Mouse (Mus musculus): Measurements from ENCODE around the gene 2410004P03Rik. TPM values are rescaled to one million over a fixed set of nuclear protein-coding genes. Genes with fewer than 3 reads are reported as not detected.
"Not testable (repeated sequence)": the region's sequence is repeated elsewhere in the genome, so short reads cannot be mapped to it uniquely, and the experiment has no call there.

Gene 2410004P03Rik
- total RNA-seq, 2 experiments from 2014 or later, result 0.12 TPM; not detected in 1

DNA sequence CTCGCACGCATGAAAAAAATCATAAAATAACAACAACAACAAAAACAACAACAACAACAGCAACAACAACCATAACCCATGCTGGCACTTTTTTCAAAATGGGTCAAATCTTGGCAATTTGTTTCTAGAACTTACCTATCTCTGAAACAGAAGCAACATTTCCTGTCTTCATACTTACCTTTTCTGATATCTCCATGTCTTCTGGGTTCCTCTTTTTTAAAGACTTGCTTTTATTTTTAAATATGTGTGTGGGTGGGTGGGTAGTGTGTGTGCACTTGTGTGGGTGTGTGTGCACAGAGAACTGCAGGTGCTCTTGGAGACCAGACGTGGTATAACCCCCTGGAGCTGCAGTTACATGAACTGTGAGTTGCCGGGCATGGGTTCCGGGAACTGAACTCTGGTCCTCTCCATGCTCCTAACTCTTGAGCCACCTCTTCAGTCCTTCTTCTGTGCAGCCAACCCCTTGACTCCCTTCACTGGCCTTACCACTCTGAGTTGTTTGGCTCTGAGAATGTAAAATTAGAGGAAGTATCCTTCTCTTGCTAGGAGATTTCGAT is 13.1 kb upstream of the 2410004P03Rik start:
- intact Hi-C loops (cut with DNase I), result no loop called here
- no peak for DNase-seq

DNA sequence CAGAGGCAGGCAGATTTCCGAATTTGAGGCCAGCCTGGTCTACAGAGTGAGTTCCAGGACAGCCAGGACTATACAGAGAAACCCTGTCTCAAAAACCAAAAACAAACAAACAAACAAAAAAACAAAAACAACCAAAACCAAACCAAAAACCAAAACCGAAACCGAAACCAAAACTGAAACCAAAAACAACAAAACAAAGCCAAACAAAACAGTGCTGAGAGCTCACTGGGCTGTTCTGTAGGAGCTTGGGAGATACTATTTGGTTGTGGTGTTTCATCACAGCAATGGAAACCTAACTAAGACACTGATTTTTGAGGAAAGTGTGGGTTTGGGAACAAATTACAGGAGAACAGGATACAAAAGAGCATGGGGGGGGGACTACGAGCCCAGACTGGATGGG is 10.6 kb upstream of the 2410004P03Rik start:
- intact Hi-C loops (cut with DNase I), result no loop called here
- no peak for DNase-seq

DNA sequence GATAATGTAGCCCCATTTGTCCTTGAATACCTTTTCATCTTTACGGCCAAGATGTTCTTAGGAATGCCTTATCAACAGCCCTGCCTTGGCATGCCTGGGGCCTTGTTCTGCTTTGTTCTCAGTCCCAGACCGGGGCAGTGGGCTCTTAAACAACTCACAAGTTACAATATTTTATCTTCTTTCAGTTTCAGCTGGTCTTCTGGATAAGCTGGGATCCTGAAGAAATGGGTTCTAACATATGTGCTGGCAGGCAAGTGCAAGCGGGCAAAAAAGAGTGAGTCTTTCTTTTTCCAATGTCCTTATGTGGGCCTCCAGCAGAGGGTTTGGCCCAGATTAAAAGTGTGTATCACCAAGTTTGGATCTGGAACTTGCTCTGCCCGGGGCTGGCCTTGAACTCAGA is 9.6 kb upstream of the 2410004P03Rik start:
- intact Hi-C loops (cut with DNase I); DNase-seq: not testable (repeated sequence)

DNA sequence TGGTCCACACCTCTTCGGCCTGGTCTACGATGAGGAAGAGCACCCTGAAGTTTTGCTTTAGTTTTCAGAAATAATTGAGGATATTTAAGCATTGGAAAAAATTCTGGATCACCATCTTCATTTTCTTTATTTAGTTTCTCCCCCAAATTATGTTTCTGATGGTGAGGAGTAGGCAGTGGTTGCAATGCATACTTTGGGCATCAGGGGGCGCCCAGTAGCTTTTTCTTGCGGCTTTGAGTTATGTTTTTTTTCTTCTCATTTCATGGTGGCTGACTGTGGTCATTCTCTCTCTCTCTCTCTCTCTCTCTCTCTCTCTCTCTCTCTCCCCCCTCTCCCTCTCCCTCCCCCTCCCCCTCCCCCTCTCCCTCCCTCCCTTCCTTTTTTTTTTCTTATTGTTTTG is 6.9 kb upstream of the 2410004P03Rik start:
- intact Hi-C loops (cut with DNase I), result loop anchor here (5.0 kb wide), 1 partner anchor 239 kb away; no protein-coding TSS in a partner anchor
- peak; percentile 41 to 79 for DNase-seq

DNA sequence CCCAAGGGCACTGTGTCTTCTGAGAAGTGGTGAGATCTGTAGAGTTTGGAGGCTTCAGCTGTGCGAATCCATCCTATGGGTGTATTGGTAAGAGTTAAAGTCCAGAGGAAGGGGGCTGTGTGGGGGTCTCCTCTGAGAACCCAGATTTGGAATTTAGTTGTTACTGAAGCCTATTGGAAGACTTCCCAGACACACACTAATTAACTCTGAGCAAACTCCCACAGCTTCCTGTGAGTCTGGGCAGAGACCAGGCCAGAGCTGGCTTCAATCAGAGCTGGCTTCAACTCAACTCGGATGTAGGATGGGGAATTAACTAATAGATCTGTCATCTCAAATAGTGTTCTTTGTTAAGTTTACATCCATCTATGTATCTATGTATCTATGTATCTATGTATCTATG is 4.2 kb upstream of the 2410004P03Rik start:
- DNase-seq, result no peak
- intact Hi-C loops (cut with DNase I), result loop anchor here (5.0 kb wide), 1 partner anchor 242 kb away; no protein-coding TSS in a partner anchor

DNA sequence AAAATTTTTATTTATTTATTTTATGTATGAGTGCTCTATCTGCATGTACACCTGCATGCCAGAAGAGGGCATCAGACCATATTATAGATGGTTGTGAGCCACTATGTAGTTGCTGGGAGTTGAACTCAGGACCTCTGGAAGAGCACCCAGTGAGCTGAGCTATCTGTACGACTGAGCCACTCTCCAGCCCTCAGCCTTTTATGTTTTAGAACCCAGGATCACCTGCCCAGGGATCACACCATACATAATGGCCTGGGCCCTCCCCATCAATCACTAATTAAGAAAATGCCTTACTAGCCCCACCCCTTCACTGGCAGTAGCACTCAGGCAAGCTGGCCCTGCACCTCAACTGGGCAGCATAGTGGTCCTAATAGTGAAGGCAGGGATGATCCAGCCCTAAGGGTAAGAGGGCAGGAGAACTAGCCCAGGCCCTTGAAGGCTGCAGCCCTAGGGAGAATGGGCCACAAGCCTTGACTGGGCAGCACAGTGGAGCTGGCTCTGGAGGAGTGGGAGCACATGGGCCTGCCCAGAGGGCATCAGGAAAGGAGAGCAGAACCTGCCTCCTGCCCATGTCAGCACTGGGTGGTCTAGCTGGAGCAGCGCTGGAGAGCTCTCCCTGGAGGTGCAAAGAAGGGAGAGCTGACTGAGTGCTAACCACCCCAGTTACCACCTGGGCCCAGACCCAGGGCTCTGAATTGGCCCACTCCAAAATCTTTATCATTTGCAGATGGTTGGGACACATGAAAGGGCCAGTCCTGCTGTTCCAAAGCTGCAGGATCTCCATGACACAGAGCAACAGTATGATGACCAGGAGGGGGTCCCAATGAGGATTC is 756 bp upstream of the 2410004P03Rik start:
- DNase-seq, result no peak
- intact Hi-C loops (cut with DNase I), result loop anchor here (5.0 kb wide), 1 partner anchor 295 kb away; no protein-coding TSS in a partner anchor

DNA sequence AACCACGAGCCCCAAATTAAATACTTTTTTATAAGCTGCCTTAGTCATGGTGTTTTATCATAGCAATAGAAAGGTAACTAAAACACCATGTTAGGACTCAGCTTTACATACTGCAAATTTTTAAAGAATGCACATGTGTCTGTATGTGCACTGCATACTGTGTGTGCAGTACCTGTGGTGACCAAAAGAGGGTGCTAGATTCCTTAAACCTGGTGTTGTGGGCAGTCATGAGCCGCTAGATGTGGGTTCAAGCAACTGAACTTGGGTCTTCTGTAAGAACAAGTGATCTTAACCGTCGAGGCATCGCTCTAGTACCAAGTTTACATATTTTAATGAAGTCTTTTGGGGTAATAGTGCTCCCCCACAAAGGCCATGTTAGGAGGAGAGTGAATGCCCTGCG is 2.1 kb downstream of the 2410004P03Rik start:
- intact Hi-C loops (cut with DNase I), result no loop called here
- DNase-seq, result no peak

DNA sequence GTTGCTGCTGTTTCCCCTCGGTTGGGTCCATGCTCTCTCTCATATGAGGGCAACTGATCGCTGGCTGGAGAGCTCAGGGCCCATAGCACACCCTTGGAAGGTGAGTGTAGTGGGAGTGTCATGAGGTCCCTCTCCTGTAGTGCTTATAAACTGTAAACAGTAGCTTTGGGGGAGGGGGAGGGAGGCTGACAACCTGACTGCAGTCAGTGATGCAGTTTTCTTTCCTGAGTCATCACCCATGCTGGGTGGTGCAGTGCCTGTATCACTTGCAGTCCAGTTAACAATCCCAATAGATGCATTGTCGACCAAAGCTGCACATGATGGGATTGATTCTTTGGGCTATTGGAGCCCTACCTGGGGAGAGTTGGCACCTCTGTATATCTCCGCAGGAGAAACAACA is 10.3 kb downstream of the 2410004P03Rik start:
- DNase-seq, result no peak
- intact Hi-C loops (cut with DNase I), result no loop called here

DNA sequence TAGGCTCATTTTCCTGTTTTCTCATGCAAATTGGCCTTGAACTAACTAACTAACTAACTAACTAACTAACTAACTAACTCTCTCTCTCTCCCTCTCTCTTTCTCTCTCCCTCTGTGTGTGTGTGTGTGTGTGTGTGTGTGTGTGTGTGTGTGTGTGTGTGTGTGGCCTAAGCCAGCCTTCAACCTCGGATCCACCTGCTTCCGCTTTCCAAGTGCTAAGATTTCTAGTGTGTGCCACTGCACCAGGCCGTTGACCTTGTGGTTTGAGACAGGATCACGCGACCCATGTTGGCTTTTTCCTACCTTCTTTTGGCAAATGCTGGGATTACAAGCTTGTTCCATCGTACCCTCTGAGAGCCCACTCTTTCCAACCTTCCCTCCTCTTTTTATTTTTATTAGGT is 10.9 kb downstream of the 2410004P03Rik start:
- intact Hi-C loops (cut with DNase I), result no loop called here
- no peak for DNase-seq

DNA sequence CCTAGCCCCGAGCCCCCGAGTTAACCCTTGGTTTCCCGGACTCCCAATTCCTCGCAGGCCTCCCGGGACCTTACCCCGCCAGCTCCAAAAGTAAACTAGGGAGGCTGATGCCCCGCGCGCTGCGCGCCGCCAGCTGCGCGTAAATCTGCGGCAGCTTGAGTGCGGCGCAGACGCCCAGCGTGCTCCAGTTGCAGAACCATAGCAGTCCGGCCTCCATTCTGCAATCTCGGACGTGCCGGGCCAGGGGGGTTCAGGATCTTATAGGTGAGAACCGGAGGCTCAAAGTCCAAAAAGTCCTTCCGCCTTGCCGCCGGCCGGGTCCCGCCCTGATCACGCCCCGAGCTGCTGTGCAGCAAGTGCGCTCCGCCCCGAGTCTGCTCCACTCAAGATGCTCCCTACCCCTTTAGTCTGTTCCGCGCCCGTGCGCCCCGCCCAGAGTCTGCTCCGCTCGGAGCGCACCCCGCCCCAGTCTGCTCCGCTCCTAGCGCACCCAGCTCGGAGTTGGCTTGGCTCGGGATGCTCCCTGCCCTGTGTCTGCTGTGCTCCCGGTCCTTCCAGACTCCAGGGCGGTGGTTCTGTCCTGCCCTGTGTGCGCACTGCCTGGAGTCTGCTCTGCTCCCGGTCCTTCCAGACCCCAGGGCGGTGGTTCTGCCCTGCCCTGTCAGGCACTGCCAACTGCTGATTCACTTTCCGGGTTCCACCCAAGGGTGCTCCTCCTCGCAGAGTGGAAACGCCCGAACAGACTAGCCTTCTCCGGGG is 11.6 kb downstream of the 2410004P03Rik start, which contains the start of gene Pqlc3:
TSS of gene Pqlc3 (minus strand) at position 670 of the 759 bp plus-strand sequence.
- DNase-seq, result peak; percentile 87 to 90
- intact Hi-C loops (cut with DNase I), result loop anchor here (5.0 kb wide), 1 partner anchor 968 kb away; no protein-coding TSS in a partner anchor

DNA sequence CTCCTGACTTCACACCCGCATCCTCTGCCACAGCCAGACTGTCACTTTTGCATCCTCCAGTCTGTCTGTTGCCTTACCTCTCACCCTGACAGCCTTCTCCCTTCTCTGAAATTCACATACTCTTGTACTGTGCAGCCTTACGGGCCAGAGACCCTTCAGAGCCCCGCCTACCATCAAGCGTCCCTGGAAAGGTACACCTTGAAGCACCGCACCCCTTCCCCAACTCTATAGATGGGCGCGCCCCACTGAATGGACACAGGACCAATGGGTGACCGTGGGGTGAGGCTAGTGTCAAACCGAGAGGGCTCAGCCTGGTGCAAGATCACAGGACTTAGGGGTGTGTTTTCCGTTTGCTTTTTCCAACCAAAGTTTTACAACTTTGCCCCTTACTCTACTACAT is 12.4 kb downstream of the 2410004P03Rik start:
- DNase-seq, result no peak

DNA sequence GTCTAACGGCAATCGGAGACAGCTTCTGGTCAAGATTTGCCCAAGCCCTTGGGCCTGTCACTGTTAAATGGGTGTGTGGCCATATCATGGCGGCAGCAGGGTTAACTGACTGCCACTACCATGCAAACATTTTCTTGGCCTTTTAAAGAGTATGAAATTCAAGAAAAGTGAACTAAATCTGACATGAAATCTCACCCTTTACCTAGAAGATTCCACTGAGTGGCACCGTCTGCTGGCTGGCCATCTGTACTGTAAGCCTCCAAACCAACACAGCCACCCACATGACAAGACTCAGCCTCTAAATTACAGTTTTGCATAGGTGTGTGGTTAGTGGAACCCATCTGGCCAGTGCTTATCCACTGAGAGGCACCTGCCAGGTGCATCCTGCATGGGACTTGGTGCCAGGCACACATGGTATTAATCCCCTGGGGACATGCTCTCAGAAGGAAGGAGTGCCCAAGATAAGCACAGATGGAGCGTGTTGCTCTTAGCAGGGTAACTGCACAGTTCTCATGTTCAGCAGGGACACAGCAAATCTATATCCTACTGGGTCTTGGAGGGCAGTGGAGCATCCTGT is 14.6 kb downstream of the 2410004P03Rik start:
- intact Hi-C loops (cut with DNase I), result loop anchor here (5.0 kb wide), 1 partner anchor 965 kb away; no protein-coding TSS in a partner anchor

More for the DNA sequence above, 12.4 kb downstream of the 2410004P03Rik start:
- intact Hi-C loops (cut with DNase I), result loop anchor here (5.0 kb wide), 1 partner anchor 967 kb away; no protein-coding TSS in a partner anchor

DNA sequence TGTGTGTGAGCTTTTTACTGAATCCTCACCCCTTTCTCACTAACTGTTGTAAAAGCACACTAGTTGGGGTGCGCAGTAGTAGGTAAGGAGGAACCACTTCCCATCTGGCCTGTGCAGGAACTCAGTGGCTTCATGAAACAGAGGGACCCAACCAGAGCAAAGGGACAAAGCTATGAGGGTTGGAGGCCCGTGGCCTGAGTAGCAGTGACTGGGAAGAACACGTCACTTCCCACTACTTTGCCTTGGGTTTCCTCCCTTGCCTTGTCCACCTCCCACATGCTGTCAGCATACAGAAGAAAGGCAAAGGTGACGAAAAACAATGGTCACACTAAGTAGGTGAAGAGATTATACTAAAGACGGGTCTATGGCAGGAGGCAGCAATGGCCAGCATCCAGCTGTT is 15.2 kb downstream of the 2410004P03Rik start:
- intact Hi-C loops (cut with DNase I), result loop anchor here (5.0 kb wide), 1 partner anchor 964 kb away; no protein-coding TSS in a partner anchor
- DNase-seq, result no peak

More for the DNA sequence above, 14.6 kb downstream of the 2410004P03Rik start:
- no peak for DNase-seq

DNA sequence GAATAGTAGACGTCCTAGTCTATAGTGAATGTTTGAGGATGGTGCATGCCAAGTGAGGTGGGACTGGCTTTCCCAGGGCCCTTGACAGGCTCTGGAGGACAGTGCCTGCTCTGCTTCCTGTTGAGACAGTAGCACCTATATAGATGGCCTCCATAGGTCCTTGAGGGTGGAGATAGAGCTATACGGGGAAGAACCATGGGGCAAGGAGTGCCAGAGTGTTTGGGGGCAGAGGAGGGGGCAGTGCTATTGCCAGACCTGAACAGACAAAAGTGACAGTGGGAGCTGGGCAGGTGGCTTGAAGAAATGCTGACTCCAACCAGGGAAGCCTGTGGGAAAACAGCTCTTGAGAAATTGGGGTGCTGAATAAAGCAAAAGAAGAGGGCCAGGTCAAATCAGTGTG is 17.2 kb downstream of the 2410004P03Rik start:
- DNase-seq, result no peak
- intact Hi-C loops (cut with DNase I), result no loop called here

DNA sequence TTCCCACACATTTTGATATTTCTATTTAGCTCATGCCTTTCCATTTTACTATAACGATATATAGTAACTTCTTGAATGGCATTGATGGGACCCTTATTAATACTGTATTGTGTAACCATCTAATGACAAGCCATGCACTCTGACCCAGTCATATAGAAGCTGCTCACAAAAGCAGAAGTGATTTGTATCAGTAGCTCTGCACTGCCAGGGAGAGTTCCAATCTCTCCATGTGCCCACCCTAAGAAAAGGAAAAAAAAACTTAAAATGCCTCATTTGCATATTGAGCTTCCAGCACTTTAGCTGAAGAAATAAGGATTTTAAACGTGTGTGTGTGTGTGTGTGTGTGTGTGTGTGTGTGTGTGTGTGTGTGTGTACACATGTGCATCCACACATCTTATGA is 19.2 kb downstream of the 2410004P03Rik start:
- no peak for DNase-seq
- intact Hi-C loops (cut with DNase I), result no loop called here

DNA sequence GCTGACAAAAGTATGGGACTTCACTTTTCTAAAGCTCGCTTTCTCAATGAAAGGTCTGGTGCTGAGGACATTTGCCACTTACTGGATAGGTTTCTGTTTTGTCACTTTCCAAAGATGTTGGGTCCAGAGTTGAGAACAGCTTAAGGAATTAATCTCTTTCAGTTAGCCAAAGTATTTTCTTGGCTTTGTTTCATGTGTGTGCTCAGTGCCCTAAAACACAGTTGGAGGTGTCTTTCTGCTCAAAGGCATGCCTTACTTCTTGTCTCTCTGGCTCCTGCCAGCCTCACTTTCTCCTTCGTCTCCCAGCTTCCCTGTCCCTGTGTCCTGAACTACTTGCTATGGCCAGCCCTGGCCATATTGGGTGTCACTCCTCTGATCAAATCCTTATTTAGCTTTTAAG is 20.2 kb downstream of the 2410004P03Rik start:
- no peak for DNase-seq
- intact Hi-C loops (cut with DNase I), result no loop called here

DNA sequence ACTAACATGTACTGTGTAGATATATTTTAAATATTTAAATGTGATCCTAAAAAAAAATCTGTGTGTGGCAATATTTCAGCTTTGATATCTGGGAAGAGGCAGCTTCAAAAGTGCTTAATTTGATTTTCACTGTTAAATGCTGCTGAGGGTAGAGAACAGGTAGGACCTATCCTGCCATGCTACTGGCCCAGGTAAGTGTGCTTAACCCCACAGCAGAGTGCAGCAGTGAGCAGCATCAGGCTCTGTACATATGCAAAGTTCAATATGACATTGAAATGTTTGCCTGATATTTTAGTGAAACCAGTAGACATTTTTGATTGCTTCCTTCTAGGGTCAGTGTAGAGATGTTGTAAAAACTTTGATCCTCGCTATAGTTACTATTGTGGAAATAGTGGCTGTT is 25.7 kb downstream of the 2410004P03Rik start:
- intact Hi-C loops (cut with DNase I), result no loop called here
- DNase-seq, result no peak

DNA sequence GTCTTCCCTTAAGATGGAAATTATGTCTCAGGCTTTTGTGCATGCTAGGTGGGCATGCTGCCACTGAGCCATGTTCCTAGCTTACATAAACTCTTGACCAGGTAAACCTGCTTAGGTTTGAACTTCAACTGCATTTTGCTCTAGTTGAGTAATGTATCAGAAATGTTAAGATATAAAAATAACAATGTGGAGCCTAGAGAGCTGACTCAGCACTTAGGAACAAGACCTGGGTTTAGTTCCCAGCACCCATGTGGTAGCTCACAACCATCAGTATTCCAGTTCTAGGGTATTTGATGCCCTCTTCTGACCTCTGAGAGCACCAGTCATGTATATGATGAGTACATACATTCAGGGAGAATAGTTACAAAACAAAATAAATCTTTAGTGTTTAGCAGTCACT is 34.4 kb downstream of the 2410004P03Rik start:
- intact Hi-C loops (cut with DNase I), result no loop called here
- no peak for DNase-seq

DNA sequence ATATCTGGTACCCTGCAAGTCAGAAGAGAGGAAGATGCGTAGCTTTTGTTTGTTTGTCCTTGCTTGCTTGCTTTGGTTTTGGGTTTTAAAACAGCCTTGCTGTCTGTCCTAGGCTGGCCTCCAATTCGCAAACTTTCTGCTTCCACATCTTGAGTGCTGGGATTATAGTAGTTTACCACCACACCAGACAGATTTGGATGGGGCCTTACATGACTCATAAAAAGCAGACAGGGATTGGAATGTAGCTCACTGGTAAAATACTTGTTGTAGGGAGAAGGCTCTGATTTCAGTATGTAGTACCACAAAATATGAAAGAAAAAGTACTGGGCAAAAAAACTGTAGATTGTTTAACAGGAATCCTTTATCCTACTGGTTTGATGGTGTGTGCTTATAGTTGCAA is 44.7 kb downstream of the 2410004P03Rik start:
- DNase-seq, result no peak
- intact Hi-C loops (cut with DNase I), result no loop called here

DNA sequence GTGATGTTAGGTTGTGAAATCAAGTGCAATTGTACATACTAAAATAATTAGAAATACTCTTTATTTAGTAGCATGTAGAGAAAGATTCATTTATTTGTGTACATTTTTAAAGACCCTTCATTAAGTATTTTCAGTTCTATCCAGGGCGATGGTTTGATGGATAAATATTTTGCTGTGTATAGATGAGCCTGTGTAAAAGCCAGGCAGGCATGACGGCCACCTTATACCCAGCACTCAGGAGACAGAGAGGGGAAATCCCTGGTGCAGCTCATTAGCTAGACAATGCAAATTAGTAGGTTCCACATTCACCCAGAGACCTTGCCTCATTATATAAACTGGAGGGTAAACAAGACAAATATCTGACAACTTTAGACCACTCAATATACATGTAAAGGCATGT is 48.2 kb downstream of the 2410004P03Rik start:
- intact Hi-C loops (cut with DNase I), result no loop called here
- no peak for DNase-seq

DNA sequence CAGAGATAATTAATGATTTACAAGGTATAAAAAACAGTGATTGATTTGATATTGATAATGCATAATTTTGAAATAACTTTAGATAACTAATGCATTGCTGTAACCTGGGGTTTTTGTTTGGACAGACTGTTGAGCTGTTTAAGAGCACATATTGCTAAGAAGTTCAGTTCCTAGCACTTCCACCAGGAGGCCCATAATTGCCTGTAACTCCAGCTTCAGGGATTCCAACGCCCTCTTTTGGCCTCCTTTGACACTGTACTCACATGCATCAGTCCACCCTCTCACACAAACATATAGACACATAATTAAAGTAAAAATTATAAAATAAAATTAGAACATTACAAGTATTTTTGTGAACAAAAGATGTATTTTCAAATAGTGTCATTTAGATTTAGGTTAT is 52.7 kb downstream of the 2410004P03Rik start:
- peak in 1 of 2 experiments; percentile 36 for DNase-seq
- intact Hi-C loops (cut with DNase I), result no loop called here
